Mouse (Mus musculus) ES-Bruce4 (cell line): ENCODE measurements at regions not wholly inside any gene's neighbourhood (a gene's known extent, or its start where the extent isn't known, plus 50 kb on each side); places are given as distances from the start of the nearest gene placed in this dataset.

Source experiments
- H3K27ac ChIP-seq: 2 replicates; pipeline ENCODE4 v1.5.1; 2012; ENCODE audit warnings: low read length, inconsistent platforms; ENCODE audit not compliant: insufficient read depth
- H3K27me3 ChIP-seq: 2 replicates; pipeline ENCODE4 v1.6.1; 2012; ENCODE audit warnings: mild to moderate bottlenecking, low read length, inconsistent platforms; ENCODE audit not compliant: control insufficient read depth, poor library complexity, insufficient read depth, severe bottlenecking
- H3K36me3 ChIP-seq: 2 replicates; pipeline ENCODE4 v1.6.1; 2012; ENCODE audit warnings: inconsistent platforms, mild to moderate bottlenecking, low read length, moderate library complexity; ENCODE audit not compliant: control insufficient read depth, poor library complexity, insufficient read depth, severe bottlenecking
- H3K4me1 ChIP-seq: one replicate; pipeline ENCODE4 v1.8.1; 2011; ENCODE audit warnings: low read length; ENCODE audit not compliant: control insufficient read depth, insufficient read depth
- H3K4me3 ChIP-seq: 2 replicates; pipeline ENCODE4 v1.5.1; 2011; ENCODE audit warnings: low read depth, mild to moderate bottlenecking, low read length
- H3K9ac ChIP-seq: 2 replicates; pipeline ENCODE4 v1.6.1; 2012; ENCODE audit warnings: low read depth, mild to moderate bottlenecking, inconsistent platforms; ENCODE audit not compliant: poor library complexity, severe bottlenecking
- H3K9me3 ChIP-seq: replicated peaks from 2 replicates; pipeline ENCODE4 v1.6.1; 2012; ENCODE audit warnings: mild to moderate bottlenecking, low read length, inconsistent platforms; ENCODE audit not compliant: control insufficient read depth, poor library complexity, insufficient read depth, severe bottlenecking
- CTCF ChIP-seq: IDR thresholded peaks from one replicate; pipeline ENCODE4 v1.8.1; 2011; ENCODE audit warnings: low read depth, low read length
- EP300 ChIP-seq: IDR thresholded peaks from 2 replicates; pipeline ENCODE4 v1.6.1; 2011; ENCODE audit warnings: low read depth, low read length; ENCODE audit not compliant: insufficient read depth
- POLR2A ChIP-seq: IDR thresholded peaks from one replicate; pipeline ENCODE4 v1.8.1; 2011; ENCODE audit warnings: low read length; ENCODE audit not compliant: insufficient read depth

DNA sequence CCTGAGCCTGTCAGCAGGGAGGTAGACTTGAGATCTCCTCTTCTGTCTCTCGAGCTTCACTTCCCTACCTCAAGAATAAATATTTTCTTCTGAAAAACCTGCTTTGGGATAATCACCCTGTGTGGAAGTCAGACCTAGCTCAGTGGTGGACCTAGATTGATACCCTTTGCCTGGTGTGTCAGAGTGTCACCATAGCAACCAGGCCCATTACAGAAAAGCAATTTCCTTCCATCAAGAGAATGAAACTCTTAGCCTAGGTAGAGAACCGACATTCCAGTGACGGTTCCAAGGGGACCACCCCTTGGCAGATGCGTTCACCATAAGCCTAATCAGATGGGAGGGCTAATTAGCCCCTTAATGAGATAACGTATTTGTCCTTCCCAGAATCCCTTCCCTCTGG is 389.9 kb downstream of the Adam3 start:
- Histone ChIP-seq H3K9ac (no peak overlapping the region), H3K27ac (no peak overlapping the region), H3K36me3 (no peaks in the 10 kb centered on the region), H3K4me1 (no peaks in the 10 kb centered on the region), H3K4me3 (no peak overlapping the region), H3K27me3 (no peaks in the 10 kb centered on the region), H3K9me3 (no peaks in the 10 kb centered on the region)
- TF ChIP-seq CTCF, result no peak
- TF ChIP-seq POLR2A, result no peak
- no peak for TF ChIP-seq EP300

DNA sequence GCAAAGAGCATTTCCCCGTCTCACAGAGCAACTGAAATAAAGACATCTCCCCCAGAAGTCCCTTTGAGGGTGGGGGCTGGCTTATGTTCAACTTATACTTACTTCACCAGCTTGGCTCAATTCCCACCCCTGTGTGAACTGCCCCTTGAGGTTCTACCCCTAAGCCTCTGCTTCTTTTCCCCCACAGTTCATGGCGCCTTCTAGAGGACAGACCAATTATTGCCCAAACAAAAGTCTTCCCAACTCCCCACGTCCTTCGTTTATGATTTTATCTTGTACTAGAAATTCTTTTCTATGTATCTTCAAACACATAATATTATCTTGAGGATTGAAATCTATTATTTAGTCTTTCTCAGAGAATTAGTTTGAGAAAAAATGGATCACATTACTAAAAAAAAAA is 391.9 kb downstream of the Adam3 start:
- H3K27ac ChIP-seq, result no peak overlapping the region
- no peaks in the 10 kb centered on the region for H3K27me3 ChIP-seq
- TF ChIP-seq CTCF, result no peak
- no peak for TF ChIP-seq EP300
- no peak for TF ChIP-seq POLR2A
- no peak overlapping the region for H3K4me3 ChIP-seq
- no peaks in the 10 kb centered on the region for H3K4me1 ChIP-seq
- no peaks in the 10 kb centered on the region for H3K9me3 ChIP-seq
- H3K36me3 ChIP-seq, result no peaks in the 10 kb centered on the region
- H3K9ac ChIP-seq, result no peak overlapping the region

- no peaks in the 10 kb centered on the region for H3K4me1 ChIP-seq
- TF ChIP-seq EP300 (no peak), CTCF (no peak), POLR2A (no peak)
- no peak overlapping the region for H3K4me3 ChIP-seq
- H3K27me3 ChIP-seq, result peaks cover 2% of the 10 kb centered on the region; the same call in 1 of the 2 replicates
- H3K27ac ChIP-seq, result no peak overlapping the region
- H3K9me3 ChIP-seq, result no peaks in the 10 kb centered on the region
- no peaks in the 10 kb centered on the region for H3K36me3 ChIP-seq
- H3K9ac ChIP-seq, result no peak overlapping the region
These were observed 414.8 kb downstream of the Adam3 start for GRCm38 (mm10) chr8:24310893-24311292.

DNA sequence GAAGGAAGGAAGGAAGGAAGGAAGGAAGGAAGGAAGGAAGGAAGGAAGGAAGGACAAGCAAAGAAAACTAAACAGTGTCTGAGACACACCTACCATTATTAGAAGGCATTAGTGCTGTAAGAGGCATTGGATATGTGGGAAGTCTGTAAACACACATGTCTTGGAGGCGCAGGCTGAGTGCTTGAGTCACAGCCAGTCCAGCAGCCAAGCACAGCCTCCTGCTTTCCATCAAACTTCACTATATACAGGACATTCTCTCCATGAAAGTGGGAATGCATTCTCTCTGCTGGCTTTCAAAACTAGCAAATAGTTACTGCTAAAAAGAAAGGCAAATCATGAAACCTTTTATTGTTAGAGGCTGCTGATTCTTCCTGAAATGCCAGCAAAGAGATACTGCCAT is 431.1 kb downstream of the Adam3 start:
- H3K27me3 ChIP-seq, result 0 out of 2 replicates have a peak, but pooled peaks cover 2% of the 10 kb centered on the region
- no peak overlapping the region for H3K9ac ChIP-seq
- no peak overlapping the region for H3K27ac ChIP-seq
- H3K4me1 ChIP-seq, result no peaks in the 10 kb centered on the region
- H3K9me3 ChIP-seq, result no peaks in the 10 kb centered on the region
- no peak overlapping the region for H3K4me3 ChIP-seq
- TF ChIP-seq CTCF (no peak), EP300 (no peak), POLR2A (no peak)
- H3K36me3 ChIP-seq, result no peaks in the 10 kb centered on the region

- TF ChIP-seq CTCF (no peak), POLR2A (no peak), EP300 (no peak)
- Histone ChIP-seq H3K36me3 (no peaks in the 10 kb centered on the region), H3K4me3 (no peak overlapping the region), H3K4me1 (no peaks in the 10 kb centered on the region), H3K9ac (no peak overlapping the region), H3K9me3 (peaks cover 11% of the 10 kb centered on the region), H3K27ac (no peak overlapping the region), H3K27me3 (no peaks in the 10 kb centered on the region; the same call in 1 of the 2 replicates)
These were observed 437.8 kb downstream of the Adam3 start for GRCm38 (mm10) chr8:24287861-24288260.

DNA sequence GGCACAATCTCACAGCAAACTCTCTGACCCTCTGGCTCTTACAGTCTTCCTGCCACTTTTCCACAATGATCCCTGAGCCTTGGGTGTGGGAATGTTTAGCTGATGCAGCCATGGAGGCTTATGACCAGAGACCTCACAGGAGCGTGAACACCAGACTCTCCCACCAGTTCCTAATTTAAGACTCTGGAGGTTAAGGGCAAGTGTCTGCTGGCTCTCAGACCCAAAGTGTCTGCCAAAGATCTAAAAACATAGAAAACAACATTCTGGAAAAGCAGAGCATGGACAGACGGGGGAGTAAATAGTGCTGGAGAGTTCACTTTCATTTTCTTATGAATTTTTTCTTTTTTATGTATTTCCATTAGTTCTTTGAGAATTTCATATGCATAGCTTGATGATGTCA is 440.7 kb downstream of the Adam3 start:
- Histone ChIP-seq H3K4me1 (no peaks in the 10 kb centered on the region), H3K27ac (no peak overlapping the region), H3K27me3 (no peaks in the 10 kb centered on the region; the same call in 1 of the 2 replicates), H3K36me3 (no peaks in the 10 kb centered on the region), H3K9me3 (peaks cover 11% of the 10 kb centered on the region), H3K4me3 (no peak overlapping the region), H3K9ac (no peak overlapping the region)
- TF ChIP-seq POLR2A (no peak), CTCF (no peak), EP300 (no peak)
